Mouse (Mus musculus) ES-E14 (cell line): ENCODE measurements around the gene Gls2.

Experiments
- MAFK ChIP-seq: IDR thresholded peaks from 2 replicates; pipeline ENCODE4 v1.6.1; 2014; ENCODE audit warnings: mild to moderate bottlenecking, low read depth, low read length, inconsistent platforms; ENCODE audit not compliant: insufficient read depth
- ZC3H11A ChIP-seq: IDR thresholded peaks from 2 replicates; pipeline ENCODE4 v1.6.1; 2012; ENCODE audit warnings: low read depth, mild to moderate bottlenecking, inconsistent platforms, low read length, borderline replicate concordance

DNA sequence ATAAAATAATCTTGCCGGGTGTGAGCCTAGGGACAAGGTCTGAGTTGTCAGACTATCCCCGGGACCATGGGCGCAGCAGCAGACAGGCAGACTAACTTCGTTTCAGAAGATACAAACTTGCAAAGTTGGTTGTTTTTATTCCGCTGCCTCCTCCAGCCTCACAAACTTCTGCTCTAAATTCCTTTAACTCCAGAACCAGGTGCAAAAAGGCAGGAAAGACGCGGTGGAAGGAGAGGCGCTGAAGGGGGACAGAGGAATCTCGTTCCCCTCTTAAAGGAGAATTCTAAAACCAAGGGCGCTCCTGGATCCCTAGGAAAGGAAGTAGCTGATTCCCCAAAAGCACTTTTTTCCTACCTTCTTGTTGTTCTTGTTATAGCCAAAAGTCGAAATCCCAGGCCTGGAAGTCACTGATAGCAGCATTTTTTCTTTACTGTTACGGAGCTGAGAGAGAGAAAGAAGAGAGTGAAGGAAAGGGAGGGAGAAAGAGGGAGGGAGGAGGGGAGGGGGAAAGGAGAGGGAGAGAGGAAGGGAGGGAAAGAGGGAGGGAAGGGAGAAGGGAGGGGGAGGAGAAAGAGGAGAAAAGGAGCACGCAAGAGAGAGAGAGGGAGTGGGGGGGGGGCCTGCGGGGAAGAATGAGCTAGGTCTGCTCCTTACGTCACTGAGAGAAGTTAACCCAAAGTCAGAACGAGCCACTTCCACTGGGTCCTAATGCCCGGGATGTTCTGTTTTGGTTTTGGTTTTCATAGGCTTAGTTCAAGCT, 18.1 kb upstream of the Gls2 start:
- TF ChIP-seq MAFK (no peak), ZC3H11A (no peak)
